Mouse (Mus musculus): ENCODE measurements around the gene Sbf2.

The Sbf2 gene

DNA sequence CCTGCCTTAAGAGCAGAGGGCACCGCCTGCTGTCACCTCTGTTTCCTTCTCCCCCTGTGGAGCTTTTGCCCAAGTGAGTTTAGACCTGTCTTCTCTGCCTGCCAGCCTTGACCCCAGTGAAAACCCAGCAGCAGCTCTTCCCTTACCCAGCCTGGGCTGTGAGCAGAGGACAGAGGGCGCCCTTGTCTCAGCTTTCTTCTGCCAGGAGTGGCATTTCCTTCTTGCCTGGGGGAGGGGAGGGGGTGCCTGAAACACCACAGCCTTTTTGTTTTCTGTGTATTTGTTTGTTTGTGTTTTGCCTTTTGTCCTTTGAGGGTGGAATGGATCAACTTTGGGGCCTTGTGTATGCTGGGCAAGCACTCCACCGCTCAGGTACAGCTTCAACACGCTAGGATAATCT is 342.3 kb downstream of the Sbf2 start:
- DNase-seq (ENCODE audit: low read depth), result no peak

DNA sequence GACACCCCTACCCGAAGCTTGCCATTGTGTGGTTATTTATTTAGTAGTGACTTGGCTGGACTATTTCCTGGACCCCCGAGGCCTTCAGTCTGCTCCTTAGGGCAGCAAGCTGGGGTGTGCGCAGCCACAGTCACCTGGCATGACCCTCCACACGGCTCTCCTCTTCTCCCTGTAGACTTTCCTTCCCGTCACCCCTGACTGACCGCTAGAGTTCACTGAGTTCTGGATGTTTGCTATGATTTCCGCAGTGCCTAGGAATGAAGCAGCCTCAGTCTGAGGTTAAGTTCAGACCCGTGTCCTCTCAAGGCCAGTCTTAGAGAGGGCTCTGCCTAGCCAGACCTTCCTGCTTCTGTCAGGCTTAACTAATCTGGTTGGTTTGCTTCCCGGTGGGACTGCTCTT is 342.9 kb downstream of the Sbf2 start:
- DNase-seq (ENCODE audit: low read depth), result no peak

DNA sequence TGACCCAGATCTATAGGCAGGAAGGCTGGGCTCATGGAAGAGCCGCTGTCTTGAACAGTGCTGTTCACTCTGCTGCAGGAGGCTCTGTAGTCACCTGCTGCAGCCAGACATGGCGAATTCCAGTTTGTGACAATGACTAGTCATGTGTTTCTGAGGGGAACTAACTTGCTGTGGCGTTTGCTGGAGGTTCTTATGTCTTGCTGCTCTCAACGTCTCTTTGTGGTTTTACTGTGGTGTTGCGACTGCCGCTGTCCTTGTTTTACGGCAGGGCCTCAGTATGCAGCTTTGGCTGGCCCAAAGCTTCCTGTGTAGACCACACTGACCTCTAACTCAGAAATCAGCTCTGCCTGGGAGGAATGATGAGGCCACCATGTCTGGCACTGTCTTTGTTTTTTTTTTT is 344.3 kb downstream of the Sbf2 start:
- DNase-seq (ENCODE audit: low read depth), result no peak

DNA sequence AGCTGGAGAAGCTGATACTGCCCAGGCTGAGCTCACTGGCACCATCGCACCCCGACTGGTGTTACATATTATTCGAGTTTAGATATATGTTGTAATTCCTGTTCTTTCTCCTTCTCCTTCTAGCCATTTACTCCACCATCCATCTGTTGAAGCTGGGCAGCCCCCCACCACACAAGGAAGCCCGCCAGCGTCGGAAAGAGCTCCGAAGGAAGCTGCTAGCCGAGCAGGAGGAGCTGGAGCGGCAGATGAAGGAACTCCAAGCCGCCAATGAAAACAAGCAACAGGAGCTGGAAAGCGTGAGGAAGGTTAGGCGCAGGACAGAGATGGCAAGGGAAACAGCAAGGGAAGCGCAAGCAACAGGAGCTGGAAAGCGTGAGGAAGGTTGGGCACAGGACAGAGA is 344.9 kb downstream of the Sbf2 start:
- DNase-seq (ENCODE audit: low read depth), result no peak

DNA sequence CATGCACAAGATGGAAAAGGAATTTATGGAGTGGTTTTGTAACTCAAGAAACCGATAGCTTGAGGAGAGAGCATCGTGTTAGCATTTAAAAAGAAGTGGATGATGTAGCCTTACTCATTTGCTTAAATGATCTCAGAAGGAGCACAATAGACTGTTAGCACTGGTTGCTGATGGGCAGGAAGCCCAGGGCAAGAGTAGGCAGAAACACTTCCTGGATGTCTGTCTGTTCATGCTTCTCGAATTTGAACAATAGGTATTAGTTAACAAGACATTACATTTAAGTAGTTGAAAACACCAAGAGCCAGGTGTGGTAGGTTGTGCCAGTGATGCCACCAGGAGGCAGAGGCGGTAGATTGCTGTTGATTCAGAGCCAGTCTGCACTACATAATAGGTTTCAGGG is 346.2 kb downstream of the Sbf2 start:
- DNase-seq (ENCODE audit: low read depth), result no peak

DNA sequence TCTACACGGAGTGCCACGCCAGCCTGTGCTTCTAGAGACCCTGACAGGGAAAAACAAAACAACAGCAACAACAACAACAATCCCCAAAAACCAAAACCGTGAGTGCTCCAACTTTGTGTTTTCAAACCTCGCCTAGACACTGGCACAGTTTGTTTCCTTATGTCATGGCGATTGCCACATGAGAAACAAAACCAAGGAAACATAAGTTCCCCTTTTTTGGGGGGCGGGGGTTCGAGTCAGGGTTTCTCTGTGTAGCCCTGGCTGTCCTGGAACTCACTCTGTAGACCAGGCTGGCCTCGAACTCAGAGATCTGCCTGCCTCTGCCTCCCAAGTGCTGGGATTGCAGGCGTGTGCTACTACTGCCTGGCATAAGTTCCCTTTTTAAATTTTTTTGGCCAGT is 346.7 kb downstream of the Sbf2 start:
- no peak for DNase-seq (ENCODE audit: low read depth)

DNA sequence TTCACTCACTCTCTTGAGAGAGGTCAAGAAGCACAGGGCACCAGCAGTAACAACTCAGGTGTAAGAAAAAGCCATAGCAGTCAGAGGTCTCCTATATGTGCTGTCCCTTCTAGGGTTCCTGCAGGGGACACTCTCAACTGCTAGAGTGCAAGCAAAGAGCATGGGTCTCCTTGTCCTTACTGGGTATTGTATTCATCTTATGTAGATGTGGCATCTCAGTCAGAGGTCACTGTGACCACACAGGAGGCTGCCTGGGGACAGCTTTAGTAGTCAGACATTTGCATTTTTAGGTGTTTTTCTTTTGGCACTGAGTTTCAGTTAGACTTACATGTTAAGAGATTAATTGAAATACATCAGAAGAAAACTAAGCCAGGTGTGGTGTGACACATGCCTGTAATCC is 347.7 kb downstream of the Sbf2 start:
- no peak for DNase-seq (ENCODE audit: low read depth)

DNA sequence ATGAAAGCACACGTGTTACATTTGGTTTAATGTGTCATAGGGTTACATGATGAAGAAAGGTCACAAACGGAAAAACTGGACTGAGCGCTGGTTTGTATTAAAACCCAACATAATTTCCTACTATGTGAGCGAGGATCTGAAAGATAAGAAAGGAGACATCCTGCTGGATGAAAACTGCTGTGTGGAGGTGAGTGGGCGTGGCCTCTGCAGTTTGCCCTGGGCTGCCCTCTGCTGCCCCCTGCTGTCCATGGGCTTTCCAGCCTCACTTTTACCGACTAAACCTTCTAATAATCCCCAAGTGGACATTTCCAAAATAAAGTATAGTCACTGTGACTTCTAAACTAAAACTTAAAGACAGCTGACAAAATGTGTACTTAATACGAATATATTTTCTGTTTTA is 348.9 kb downstream of the Sbf2 start:
- no peak for DNase-seq (ENCODE audit: low read depth)

DNA sequence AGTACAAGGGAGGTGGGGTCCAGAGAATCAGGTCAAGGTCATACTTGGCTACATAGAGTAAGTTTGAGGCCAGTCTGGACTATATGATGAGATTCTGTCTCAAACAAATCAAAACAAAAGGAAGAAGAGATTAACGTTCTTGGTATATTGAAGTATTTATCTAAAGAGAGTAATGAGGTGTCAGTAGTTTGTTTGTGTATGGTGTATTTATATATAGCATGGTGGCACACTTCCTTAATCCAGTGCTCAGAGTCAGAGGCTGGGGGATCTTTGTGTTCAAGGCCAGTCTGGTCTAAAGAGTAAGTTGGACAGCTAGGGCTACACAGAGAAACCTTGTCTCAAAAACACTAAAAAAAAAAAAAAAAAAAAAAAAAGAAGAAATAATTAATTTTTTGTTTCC is 351.2 kb downstream of the Sbf2 start:
- DNase-seq (ENCODE audit: low read depth), result no peak

DNA sequence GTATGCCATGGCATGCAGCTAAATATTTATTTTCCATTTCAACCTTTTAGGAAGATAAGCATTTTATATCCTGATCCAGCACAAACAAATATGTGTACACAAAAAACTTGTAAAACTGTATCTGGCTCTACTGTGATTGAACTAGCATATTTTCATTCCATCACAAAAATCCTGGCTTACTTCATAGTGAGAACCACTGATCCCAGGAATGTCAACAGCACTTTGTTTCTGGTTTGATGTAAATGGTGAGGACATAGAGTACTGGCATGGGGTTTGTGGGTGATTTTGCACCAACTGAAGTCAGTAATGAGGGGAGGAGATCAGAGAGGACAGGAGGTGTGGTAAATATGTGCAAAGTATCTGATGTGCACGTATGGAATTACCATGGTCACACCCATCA is 352.1 kb downstream of the Sbf2 start:
- no peak for DNase-seq (ENCODE audit: low read depth)

DNA sequence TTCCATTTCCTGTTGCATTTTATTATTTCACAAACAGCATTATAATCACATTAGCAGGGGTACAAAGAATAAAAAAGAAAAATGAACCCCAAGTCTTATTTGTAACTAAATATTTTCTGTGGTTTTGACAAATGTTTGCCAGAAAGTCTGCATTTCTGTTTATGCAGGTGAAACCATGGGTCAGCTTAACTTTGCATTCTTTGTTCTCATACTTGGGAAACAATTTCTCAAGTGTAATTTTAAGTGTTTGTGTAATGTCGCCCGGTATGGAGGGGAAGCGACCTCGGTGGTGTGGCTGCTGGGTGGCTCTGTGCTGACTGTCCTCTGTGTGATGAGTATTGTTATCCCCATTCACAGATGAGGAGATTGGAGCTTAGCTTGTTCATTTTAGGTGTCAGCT is 352.9 kb downstream of the Sbf2 start:
- no peak for DNase-seq (ENCODE audit: low read depth)

DNA sequence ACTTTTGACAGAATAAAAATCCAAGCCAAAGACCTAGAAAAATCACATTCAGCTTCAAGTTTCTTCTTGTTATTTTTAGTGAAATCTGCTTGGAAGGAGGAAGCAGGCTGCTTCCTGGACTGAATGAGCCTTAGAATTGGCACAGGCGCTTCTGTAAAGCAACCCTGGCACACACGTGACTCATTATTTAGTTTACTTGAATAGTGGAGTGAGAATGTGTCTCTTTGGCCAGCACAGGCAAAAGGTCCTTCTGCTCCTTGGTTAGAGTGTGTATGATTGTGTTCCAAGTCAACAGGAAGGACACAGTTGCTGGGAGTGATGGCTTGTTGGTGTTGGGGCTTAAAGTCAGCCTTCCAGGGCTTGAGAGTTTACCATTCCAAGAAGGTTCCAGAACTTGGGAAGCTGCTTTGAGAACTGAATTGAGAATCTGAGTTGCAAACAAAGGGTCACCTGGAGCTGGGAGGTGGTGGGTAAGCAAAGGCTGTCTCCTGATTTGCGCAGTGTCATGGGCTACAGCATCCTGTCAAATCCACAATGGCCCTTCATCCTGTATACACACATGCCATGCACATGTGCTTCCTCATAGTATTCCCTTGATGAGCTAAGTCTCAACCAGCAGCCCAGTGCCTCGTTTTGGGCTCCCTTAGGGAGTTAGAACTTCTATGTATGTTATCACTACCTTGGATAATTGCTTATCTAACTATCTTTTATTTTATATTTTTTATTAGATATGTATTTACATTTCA is 354.6 kb downstream of the Sbf2 start:
- DNase-seq (ENCODE audit: low read depth), result peak; percentile 56

DNA sequence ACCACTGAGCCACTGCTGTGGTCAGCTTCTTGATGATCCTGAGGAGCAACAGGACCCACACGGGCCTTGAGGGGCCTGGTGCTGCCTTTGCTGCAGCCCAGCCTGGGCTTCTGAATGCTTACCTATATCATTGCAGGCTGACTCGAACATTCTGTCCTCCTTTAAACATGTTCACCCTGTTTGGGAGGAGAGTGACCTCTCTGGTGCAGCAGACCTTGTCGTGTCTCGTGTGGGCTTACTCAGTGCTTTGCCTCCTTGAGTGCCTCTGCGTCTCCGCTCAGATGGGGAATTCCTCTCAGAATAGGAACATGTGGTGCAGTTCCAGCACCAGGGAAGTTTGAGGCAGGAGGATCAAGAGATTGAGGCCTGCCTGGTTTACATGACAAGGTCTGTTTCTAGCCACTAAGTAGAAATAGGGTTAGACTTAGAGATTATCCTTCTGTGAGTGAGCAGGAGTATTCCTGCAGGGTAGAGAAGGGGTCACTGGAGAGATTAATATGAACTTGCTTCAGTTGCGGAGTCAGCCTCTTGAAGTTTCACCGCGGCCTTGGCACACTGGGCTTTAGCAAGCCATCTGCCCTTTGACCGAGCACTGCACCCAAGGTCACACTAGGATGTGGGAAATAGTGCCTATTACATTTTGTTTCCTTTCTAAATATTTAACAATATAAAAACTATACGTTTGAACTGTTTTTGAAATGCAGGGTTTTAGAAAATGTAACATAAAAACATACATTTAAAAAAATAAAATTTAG is 356.3 kb downstream of the Sbf2 start:
- no peak for DNase-seq (ENCODE audit: low read depth)
